Mouse (Mus musculus): Measurements from ENCODE around the gene Ccm2l. TPM values are rescaled to one million over a fixed set of nuclear protein-coding genes. Genes with fewer than 3 reads are reported as not detected.

The Ccm2l gene
- 1.1 and 1.2 TPM in 2 replicates for polyA plus RNA-seq (2016; fragmentation: Nextera tagmentation; extraction: Ambion mirVana)

- WGBS: 61% methylated on average over 12 of the region's 12 CpGs
- Histone ChIP-seq H3K27ac (replicated peaks) (no peak within 1 kb of the TSS), H3K4me1 (peaks cover 6% of the 10 kb centered on the region), H3K36me3 (no peaks in the 10 kb centered on the region), H3K27me3 (ENCODE audit: low read depth, poor library complexity, severe bottlenecking) (peaks cover 50% of the 10 kb centered on the region), H3K4me3 (no peak within 1 kb of the TSS), H3K9me3 (replicated peaks) (no peaks in the 10 kb centered on the region)
- DNase-seq (ENCODE audit: low spot score): no peak
Measured at GRCm38 (mm10) chr2:153065747-153066508, at the start of gene Ccm2l. Gene Ccm2l, plus strand, starts transcription at chr2:153065955.

GRCm38 (mm10) chr2:153016786-153017185, 49.0 kb upstream of the Ccm2l start:
- no peak for DNase-seq (ENCODE audit: low spot score)
- H3K9me3 ChIP-seq (replicated peaks): no peaks in the 10 kb centered on the region
- no peak overlapping the region for H3K27ac ChIP-seq (replicated peaks)
- H3K27me3 ChIP-seq (ENCODE audit: low read depth, poor library complexity, severe bottlenecking): 0 out of 2 replicates have a peak, but pooled peaks cover 5% of the 10 kb centered on the region
- H3K4me3 ChIP-seq: no peak overlapping the region
- H3K36me3 ChIP-seq: peaks cover 22% of the 10 kb centered on the region
- WGBS: 52% methylated on average over 5 of the region's 5 CpGs
- peaks cover 21% of the 10 kb centered on the region for H3K4me1 ChIP-seq

- Histone ChIP-seq H3K9me3 (replicated peaks) (no peaks in the 10 kb centered on the region), H3K4me1 (peaks cover 13% of the 10 kb centered on the region), H3K27me3 (ENCODE audit: low read depth, poor library complexity, severe bottlenecking) (0 out of 2 replicates have a peak, but pooled peaks cover 5% of the 10 kb centered on the region), H3K36me3 (no peaks in the 10 kb centered on the region), H3K4me3 (no peak overlapping the region), H3K27ac (replicated peaks) (no peak overlapping the region)
- DNase-seq (ENCODE audit: low spot score): no peak
- 92% methylated on average over 3 of the region's 3 CpGs for WGBS
Measured at GRCm38 (mm10) chr2:153019355-153019754, 46.4 kb upstream of the Ccm2l start.

- Histone ChIP-seq H3K36me3 (no peaks in the 10 kb centered on the region), H3K4me3 (no peak overlapping the region), H3K27me3 (ENCODE audit: low read depth, poor library complexity, severe bottlenecking) (0 out of 2 replicates have a peak, but pooled peaks cover 5% of the 10 kb centered on the region), H3K4me1 (0 out of 2 replicates have a peak, but pooled peaks cover 4% of the 10 kb centered on the region), H3K27ac (replicated peaks) (no peak overlapping the region), H3K9me3 (replicated peaks) (no peaks in the 10 kb centered on the region)
- no peak for DNase-seq (ENCODE audit: low spot score)
- 60% methylated on average over 3 of the region's 3 CpGs for WGBS
Measured at GRCm38 (mm10) chr2:153021163-153021562, 44.6 kb upstream of the Ccm2l start.

- H3K36me3 ChIP-seq: no peaks in the 10 kb centered on the region
- H3K27me3 ChIP-seq (ENCODE audit: low read depth, poor library complexity, severe bottlenecking): no peaks in the 10 kb centered on the region
- no peaks in the 10 kb centered on the region for H3K9me3 ChIP-seq (replicated peaks)
- H3K4me1 ChIP-seq: 0 out of 2 replicates have a peak, but pooled peaks cover 4% of the 10 kb centered on the region
- H3K4me3 ChIP-seq: no peak overlapping the region
- no peak for DNase-seq (ENCODE audit: low spot score)
- WGBS: 68% methylated on average over 4 of the region's 4 CpGs
- H3K27ac ChIP-seq (replicated peaks): no peak overlapping the region
Measured at GRCm38 (mm10) chr2:153022855-153023254, 42.9 kb upstream of the Ccm2l start.

- Histone ChIP-seq H3K4me1 (peaks cover 4% of the 10 kb centered on the region; the same call in 1 of the 2 replicates), H3K9me3 (replicated peaks) (no peaks in the 10 kb centered on the region), H3K27me3 (ENCODE audit: low read depth, poor library complexity, severe bottlenecking) (peaks cover 16% of the 10 kb centered on the region), H3K36me3 (no peaks in the 10 kb centered on the region), H3K27ac (replicated peaks) (no peak overlapping the region), H3K4me3 (no peak overlapping the region)
- WGBS: 82% methylated on average over 7 of the region's 7 CpGs
- no peak for DNase-seq (ENCODE audit: low spot score)
Measured at GRCm38 (mm10) chr2:153026052-153026451, 39.7 kb upstream of the Ccm2l start.

- H3K27me3 ChIP-seq (ENCODE audit: low read depth, poor library complexity, severe bottlenecking): peaks cover 30% of the 10 kb centered on the region
- no peaks in the 10 kb centered on the region for H3K9me3 ChIP-seq (replicated peaks)
- 78% methylated on average over 4 of the region's 4 CpGs for WGBS
- H3K4me3 ChIP-seq: no peak overlapping the region
- no peak for DNase-seq (ENCODE audit: low spot score)
- H3K4me1 ChIP-seq: peaks cover 19% of the 10 kb centered on the region
- H3K27ac ChIP-seq (replicated peaks): no peak overlapping the region
- no peaks in the 10 kb centered on the region for H3K36me3 ChIP-seq
Measured at GRCm38 (mm10) chr2:153027501-153027900, 38.3 kb upstream of the Ccm2l start.

- H3K27ac ChIP-seq (replicated peaks): no peak overlapping the region
- no peak overlapping the region for H3K4me3 ChIP-seq
- no peaks in the 10 kb centered on the region for H3K9me3 ChIP-seq (replicated peaks)
- 35% methylated on average over 4 of the region's 4 CpGs for WGBS
- no peaks in the 10 kb centered on the region for H3K36me3 ChIP-seq
- H3K4me1 ChIP-seq: peaks cover 23% of the 10 kb centered on the region
- H3K27me3 ChIP-seq (ENCODE audit: low read depth, poor library complexity, severe bottlenecking): peaks cover 46% of the 10 kb centered on the region
- DNase-seq (ENCODE audit: low spot score): no peak
Measured at GRCm38 (mm10) chr2:153030422-153030821, 35.3 kb upstream of the Ccm2l start.

GRCm38 (mm10) chr2:153031126-153032082, 34.4 kb upstream of the Ccm2l start, which contains the start of gene Xkr7:
Gene Xkr7, plus strand, starts transcription at chr2:153031852.
- H3K4me1 ChIP-seq: peaks cover 26% of the 10 kb centered on the region
- 2% methylated on average over 46 of the region's 54 CpGs for WGBS
- H3K9me3 ChIP-seq (replicated peaks): no peaks in the 10 kb centered on the region
- no peak for DNase-seq (ENCODE audit: low spot score)
- peak within 1 kb of the TSS; percentile 77 for H3K27ac ChIP-seq (replicated peaks)
- peak within 1 kb of the TSS; percentile 71 for H3K4me3 ChIP-seq
- peaks cover 46% of the 10 kb centered on the region for H3K27me3 ChIP-seq (ENCODE audit: low read depth, poor library complexity, severe bottlenecking)
- H3K36me3 ChIP-seq: no peaks in the 10 kb centered on the region

GRCm38 (mm10) chr2:153032083-153032842, 33.5 kb upstream of the Ccm2l start:
- H3K27me3 ChIP-seq (ENCODE audit: low read depth, poor library complexity, severe bottlenecking): peaks cover 46% of the 10 kb centered on the region

GRCm38 (mm10) chr2:153032973-153033372, 32.8 kb upstream of the Ccm2l start:
- H3K4me1 ChIP-seq: peaks cover 32% of the 10 kb centered on the region
- no peak for DNase-seq (ENCODE audit: low spot score)

More at GRCm38 (mm10) chr2:153032083-153032842, 33.5 kb upstream of the Ccm2l start:
- WGBS: 2% methylated on average over 48 of the region's 58 CpGs
- peak; percentile 90 for DNase-seq (ENCODE audit: low spot score)
- Histone ChIP-seq H3K27ac (replicated peaks) (peak overlapping the region; percentile 77), H3K4me1 (peaks cover 32% of the 10 kb centered on the region), H3K4me3 (peak overlapping the region; percentile 71), H3K9me3 (replicated peaks) (no peaks in the 10 kb centered on the region), H3K36me3 (no peaks in the 10 kb centered on the region)

More at GRCm38 (mm10) chr2:153032973-153033372, 32.8 kb upstream of the Ccm2l start:
- Histone ChIP-seq H3K36me3 (no peaks in the 10 kb centered on the region), H3K4me3 (peak overlapping the region; percentile 71), H3K9me3 (replicated peaks) (no peaks in the 10 kb centered on the region), H3K27ac (replicated peaks) (no peak overlapping the region), H3K27me3 (ENCODE audit: low read depth, poor library complexity, severe bottlenecking) (peaks cover 46% of the 10 kb centered on the region)
- WGBS: 14% methylated on average over 4 of the region's 4 CpGs
